Mouse (Mus musculus) heart, postnatal 0 days (tissue): ENCODE measurements around the gene Sqor.

Experiments used
- CTCF ChIP-seq: IDR thresholded peaks from 2 replicates; pipeline ENCODE4 v1.5.1; 2016; ENCODE audit warnings: antibody characterized with exemption, control low read depth, low read depth
- EP300 ChIP-seq: IDR thresholded peaks from 2 replicates; pipeline ENCODE4 v1.6.1; 2016; ENCODE audit warnings: antibody characterized with exemption, low read depth

DNA sequence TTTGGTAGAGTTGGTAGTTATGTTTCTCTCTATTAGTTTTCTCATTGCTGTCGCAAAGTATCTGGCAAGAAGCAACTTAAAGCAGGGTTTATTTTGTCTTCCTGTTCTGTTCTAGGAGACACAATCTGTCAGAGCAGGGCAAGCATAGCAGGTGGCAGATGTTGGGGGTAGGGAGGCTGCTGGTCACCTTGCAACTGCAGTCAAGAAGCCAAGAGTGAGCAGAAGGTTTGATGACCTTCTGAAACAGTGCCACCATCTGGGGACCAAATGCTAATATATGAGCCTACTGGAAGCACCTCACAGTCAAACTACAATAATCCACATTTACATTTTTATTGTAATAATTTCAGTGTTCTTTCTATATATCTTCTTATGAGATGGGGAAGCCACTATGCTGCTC is 5.2 kb upstream of the Sqor start:
- no peak for TF ChIP-seq CTCF
- TF ChIP-seq EP300, result no peak
